Mouse (Mus musculus) lung, postnatal 25 days (tissue): ENCODE measurements around the gene Rpl14.

Experiments
- DNase-seq: peaks from one replicate; pipeline ENCODE4 v3.0.0; 2022; ENCODE audit warnings: low spot score

Rpl14 gene

GRCm38 (mm10) chr9:120603956-120604355 lies 32.7 kb downstream of the Rpl14 start:
- no peak for DNase-seq

DNA sequence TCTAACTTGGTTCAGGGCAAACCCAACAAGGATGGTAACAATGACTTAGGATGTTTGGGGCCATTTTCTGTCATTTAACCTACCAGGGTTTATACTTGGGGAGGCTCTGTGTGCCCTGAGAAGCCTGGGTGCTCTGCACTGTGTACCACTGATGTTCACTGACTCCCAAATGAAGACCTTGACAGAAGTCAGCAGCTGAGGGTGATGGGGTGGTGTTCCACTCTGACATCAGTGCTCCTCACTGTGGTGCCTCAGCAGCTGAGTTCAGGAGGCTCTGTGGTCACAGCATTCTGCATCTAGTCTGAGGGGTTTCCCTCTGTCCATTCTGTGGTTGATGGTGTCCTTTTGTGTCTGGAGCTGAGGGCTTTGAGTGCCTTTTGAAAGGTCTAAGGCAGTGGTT lies 39.8 kb downstream of the Rpl14 start:
- no peak for DNase-seq

DNA sequence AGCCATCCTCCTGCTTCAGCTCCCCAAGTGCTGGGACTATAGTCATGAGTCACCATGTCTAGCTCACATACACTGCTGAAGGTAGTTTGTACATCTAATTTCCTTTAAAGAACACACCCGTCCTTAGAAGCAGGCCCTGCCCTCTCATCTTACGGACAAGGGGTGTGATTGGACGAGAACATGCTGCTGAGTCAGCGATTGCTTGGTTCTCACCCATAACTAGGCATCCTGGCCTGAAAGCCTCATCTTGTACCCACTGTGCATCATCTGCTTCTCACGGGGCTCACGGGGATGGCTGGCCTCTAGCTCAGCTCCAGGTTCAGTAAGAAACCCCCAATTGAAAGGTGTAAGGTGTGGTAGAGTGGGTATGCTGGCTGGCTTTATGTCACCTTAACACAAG lies 42.8 kb downstream of the Rpl14 start:
- DNase-seq, result no peak

GRCm38 (mm10) chr9:120618101-120618500 lies 46.9 kb downstream of the Rpl14 start:
- no peak for DNase-seq

DNA sequence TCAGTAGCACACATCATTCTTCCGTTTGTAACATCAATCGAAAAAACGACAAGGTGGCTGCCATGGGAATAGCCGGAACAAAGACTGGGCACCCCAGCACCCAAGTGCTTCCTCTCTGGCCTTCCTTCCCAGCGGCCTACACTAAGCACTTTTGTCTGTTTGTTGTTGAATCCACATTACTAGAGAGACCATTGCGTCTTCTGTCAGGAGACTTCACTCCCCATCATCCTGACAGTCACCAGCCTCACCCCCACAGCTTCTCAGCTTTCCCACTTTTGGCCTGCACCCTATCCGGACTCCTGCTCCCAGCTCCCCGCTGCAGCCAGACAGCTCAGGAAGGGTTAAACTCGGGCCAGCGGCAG lies 48.1 kb downstream of the Rpl14 start:
- DNase-seq, result no peak

- DNase-seq, result no peak
Measured at GRCm38 (mm10) chr9:120619709-120620408, 48.6 kb downstream of the Rpl14 start.

- no peak for DNase-seq
Measured at GRCm38 (mm10) chr9:120620409-120620745, 49.1 kb downstream of the Rpl14 start.
